Mouse (Mus musculus) right cerebral cortex, postnatal 14 days (tissue): ENCODE data around the gene Trib3.
"Not testable (repeated sequence)": the region's sequence is repeated elsewhere in the genome, so short reads cannot be mapped to it uniquely, and the experiment has no call there.

Experiments
- DNase-seq: peaks from one replicate; pipeline ENCODE4 v3.0.0; 2022

The Trib3 gene

GRCm38 (mm10) chr2:152343329-152344213, at the start of gene Trib3:
Gene Trib3 (minus strand): TSS chr2:152344032.
- DNase-seq: peak; percentile 74

DNA sequence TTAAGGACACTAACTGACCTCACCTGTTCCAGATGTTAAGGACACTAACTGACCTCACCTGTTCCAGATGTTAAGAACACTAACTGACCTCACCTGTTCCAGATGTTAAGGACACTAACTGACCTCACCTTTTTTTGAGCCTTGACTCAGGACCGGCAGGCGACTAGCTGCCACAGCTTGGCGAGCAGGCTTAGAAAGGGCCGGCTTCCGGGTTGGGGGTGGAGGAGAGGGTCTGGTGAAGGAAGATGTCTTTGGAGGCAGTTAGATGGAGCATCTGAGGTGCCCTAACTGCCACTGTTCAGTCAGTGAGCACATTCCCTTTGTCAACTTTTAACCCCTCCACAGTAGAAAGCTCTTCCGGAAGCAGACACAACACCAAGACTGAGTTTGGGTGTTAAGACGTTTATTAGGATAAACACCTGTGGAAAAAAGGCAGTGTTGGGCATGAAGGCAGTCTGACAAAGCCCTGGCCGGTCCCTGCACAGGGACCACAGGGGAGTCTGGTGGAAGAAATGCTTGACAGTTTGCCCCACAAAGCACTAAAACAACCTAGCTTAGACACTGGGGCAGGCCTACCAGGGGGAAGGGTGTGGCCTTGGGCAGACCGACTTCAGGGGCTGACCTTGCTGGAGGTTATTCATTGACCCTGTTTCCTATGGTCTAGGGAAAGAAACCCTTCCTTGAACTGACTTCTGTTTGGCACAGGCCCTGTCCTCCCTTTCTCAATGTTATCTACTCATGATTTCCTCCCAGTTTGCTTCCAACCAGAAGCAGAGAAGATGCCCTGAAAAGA, 49.6 kb upstream of the Trib3 start:
- DNase-seq: no peak

DNA sequence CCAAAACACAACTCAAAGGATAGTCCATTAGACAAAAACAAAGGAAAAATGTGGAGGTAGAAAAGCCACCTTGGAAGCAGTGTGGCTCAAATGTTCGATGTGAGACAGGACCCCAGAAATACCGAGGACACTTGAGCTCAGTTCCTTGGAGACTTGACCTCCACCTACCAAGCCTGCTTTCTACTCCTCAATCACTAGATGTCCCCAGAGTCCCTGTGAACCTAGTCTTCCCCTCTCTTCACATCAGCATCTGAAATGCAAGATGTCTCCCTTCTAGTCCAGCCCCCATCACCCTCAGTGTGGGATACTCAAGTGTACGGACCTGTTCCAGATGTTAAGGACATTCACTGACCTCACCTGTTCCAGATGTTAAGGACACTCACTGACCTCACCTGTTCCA, 49.0 kb upstream of the Trib3 start:
- no peak for DNase-seq

DNA sequence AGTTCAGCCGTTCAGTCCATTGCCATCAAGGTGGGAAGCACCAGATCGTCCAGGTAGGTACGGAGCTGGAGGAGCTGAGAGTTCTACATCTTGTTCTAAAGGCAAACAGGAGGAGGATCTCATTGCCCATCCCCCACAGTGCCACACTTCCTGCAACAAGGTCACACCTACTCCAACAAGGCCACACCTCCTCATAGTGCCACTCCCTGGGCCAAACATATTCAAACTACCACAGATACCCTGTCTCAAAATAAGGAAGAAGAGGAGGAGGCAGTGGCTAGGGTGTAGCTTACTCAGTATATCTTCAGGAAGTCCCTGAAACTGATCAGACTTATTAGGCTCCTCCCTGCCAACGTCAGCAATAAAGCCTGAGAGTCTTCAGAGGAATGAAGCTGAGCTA, 40.4 kb upstream of the Trib3 start:
- no peak for DNase-seq

GRCm38 (mm10) chr2:152376345-152376741, 32.5 kb upstream of the Trib3 start, which contains the start of gene Nrsn2:
Gene Nrsn2 (minus strand): TSS chr2:152376638.
- DNase-seq: peak; percentile 38

GRCm38 (mm10) chr2:152375652-152376344, 32.0 kb upstream of the Trib3 start:
- DNase-seq: peak; percentile 64

GRCm38 (mm10) chr2:152373547-152373946, 29.7 kb upstream of the Trib3 start:
- DNase-seq: no peak

- DNase-seq: no peak
Observed at GRCm38 (mm10) chr2:152372661-152373060, 28.8 kb upstream of the Trib3 start.

DNA sequence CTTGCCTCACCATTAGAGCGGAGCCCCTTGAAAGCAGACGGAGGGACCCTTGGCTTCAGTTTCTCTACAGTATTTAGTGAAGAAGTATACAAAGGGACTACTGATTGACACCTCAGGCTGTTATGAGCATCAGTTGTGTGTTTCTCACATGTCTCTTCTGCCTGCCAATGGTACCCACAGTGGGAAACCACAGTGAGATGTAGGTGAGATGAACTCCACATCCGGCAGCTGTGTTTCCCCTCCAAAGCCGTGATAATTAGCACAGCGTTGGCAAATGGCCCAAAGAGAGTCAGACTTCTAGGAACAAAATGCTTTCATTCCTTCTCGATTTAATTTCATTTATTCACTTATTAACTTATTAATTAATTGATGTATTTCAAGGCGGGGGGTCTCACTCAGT, 28.3 kb upstream of the Trib3 start:
- DNase-seq: no peak

DNA sequence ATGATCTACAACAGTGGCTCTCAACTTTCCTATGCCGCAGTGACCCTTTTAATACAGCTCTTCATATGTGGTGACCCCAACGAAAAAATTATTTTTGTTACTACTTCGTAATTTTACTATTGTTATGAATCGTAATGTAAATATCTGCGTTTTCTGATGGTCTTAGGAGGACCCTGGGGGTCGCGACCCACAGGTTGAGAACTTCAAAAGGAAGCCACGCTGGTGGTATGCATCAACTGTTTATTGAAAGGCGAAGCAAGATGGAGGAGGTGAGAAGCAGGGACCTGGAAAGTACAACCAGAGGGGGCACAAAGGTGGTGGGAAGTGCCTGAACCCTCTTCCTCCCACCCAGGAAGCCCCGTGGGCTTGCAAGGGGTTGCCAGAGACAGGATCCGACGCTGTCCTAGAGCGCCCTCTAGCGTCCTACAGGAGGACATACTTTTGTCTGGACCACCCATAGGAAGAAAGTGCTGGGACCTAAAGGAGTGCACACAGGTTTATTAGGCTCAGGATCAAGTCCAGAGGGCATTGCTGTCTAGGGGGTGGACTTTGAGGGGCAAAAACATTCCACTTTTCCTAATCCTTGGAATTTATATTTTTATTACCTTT, 24.8 kb upstream of the Trib3 start:
- peak; percentile 63 for DNase-seq

- DNase-seq: no peak
Observed at GRCm38 (mm10) chr2:152367917-152368316, 24.1 kb upstream of the Trib3 start.

DNA sequence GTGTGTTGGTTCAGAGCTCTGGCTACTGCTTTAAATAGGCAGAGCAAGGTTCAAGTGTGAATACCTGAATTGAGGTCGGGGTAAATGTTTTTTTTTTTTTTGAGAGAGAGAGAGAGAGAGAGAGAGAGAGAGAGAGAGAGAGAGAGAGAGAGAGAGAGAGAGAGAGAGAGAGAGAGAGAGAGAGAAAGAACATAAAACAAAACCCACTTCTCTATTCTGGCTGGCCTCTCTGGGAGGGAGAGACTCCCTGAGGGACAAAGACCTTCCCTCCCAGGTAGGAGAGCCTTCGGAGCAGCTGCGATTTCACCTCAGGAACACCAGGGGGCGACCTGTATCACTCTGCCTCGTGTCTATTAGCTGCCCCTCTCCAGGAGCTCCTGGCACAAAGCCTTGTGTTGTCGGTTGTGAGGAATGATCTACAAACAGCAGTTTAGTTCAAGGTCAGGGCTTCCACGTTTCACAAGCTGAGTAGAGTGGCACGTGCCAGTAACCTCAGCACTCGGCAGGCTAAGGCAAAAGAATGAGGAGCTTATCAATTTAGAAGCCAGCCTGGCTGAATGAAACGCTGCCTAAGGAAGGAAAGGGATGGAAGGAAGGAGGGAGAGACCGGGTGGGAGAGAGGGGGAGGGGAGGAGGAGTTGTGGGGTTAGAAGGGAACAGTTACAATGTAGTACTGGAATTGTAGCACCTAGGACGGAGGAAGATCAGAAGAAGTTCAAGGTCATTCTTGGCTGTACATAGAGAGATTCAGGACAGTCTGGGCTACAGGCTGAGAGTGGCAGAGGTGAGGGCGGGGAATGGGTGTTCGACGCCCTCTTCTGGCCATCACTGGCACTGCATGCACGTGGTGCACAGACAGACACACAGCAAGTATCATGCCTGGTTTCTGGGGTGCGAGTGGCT, 19.7 kb upstream of the Trib3 start:
- peak; percentile 65 for DNase-seq

GRCm38 (mm10) chr2:152361193-152361592, 17.4 kb upstream of the Trib3 start:
- DNase-seq: no peak

DNA sequence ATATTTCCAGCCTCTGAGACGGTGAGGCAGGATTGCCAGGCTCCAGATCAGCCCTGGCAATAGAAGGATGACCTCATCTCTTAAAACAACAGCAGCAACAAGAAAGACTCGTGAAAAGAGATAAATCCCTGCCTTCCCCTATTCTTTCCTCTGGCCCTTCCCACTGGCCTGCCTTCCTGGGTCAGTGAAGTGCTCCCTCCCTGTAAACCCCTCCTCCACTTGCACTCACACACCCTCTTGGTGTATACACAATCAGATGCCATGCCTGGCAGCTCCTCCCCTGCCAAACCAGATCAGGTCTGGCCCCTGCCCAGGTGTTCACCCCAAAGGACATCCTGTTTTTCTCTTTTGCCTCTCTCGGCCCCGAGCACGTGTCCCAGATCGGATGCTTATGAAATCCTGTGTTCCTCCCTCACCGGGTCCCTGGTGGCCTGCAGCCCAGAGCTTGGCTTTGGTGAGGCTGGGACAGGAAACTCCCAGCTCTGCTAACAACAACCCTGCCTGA, 16.5 kb upstream of the Trib3 start:
- DNase-seq: no peak

DNA sequence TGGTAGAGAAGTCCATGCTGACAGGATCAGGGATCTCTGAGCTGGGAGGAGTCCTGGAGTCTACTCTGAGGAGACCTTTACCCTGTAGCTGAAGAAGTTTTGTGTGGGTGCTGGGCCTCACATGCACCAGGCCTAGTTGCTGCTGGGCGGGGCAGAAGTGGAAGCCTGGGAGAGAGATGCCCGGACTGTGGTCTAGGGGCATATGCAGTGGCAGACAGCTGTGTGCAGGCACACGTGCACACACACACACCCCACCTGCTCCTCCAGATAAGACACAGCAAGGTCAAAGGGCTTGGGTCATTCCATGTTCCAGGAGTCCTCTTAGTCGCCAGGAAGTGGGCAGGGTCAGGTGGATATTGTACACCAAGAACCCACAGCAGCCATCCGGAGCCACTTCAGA, 15.8 kb upstream of the Trib3 start:
- no peak for DNase-seq

- not testable (repeated sequence) for DNase-seq
Observed at GRCm38 (mm10) chr2:152358977-152359376, 15.1 kb upstream of the Trib3 start.

DNA sequence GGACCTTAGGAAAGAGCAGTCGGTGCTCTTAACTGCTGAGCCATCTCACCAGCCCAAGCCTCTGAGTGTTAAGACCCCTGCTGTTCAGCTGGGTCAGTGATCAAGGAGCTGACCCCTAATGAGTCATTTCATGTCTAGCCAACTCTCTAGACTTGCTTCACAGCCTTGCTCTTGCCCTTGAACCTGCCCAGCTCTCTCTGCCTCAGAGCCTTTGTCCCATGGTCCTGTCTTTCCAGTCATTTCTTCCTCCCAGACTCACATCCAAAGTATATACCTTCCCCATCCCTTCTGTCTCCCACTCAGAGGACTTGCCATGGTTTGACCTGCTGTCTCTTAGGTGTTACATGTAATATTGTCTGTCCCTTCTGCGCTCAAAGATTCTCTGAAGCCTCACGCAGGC, 13.4 kb upstream of the Trib3 start:
- no peak for DNase-seq

GRCm38 (mm10) chr2:152349842-152350540, 6.2 kb upstream of the Trib3 start:
- DNase-seq: peak; percentile 50

- no peak for DNase-seq
Observed at GRCm38 (mm10) chr2:152349205-152349604, 5.4 kb upstream of the Trib3 start.

GRCm38 (mm10) chr2:152347722-152348121, 3.9 kb upstream of the Trib3 start:
- no peak for DNase-seq
